Mouse (Mus musculus): ENCODE measurements around the gene Hoxb6. TPM values are rescaled to one million over a fixed set of nuclear protein-coding genes. Genes with fewer than 3 reads are reported as not detected.

Hoxb6 gene
- polyA plus RNA-seq, 1 experiment from 2014 or later = not detected

DNA sequence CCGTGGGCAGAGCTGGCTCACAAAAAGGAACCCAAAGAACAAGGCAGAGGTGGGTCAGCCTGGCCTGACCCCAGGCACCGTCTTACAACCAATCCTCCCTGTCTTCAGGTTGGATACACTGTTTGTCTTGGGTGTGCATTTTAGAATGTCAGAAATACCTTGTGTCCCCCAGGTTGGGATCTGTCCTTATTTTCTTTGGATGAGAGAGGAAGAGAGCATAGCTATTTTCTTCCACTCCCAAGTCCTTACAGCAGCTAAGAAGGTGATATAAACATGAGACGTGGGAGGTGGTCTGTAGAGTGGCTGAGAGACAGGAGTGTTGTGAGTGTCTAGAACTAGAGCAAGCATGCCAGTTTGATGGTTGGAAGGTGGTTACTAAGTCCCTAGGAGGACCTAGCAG lies 5.2 kb downstream of the Hoxb6 start:
- Histone ChIP-seq H3K9me3 (replicated peaks) (no peaks in the 10 kb centered on the region), H3K9ac (no peak overlapping the region), H3K27ac (ENCODE audit: poor library complexity, severe bottlenecking) (no peak overlapping the region), H3K4me3 (no peak overlapping the region), H3K4me1 (replicated peaks) (peaks cover 18% of the 10 kb centered on the region), H3K4me2 (no peak overlapping the region), H3K36me3 (no peaks in the 10 kb centered on the region), H3K27me3 (replicated peaks) (peaks cover 99% of the 10 kb centered on the region)
- 5% methylated on average over 3 of the region's 3 CpGs for WGBS
- no peak for ATAC-seq (ENCODE audit: insufficient number of reproducible peaks, low FRiP score)

DNA sequence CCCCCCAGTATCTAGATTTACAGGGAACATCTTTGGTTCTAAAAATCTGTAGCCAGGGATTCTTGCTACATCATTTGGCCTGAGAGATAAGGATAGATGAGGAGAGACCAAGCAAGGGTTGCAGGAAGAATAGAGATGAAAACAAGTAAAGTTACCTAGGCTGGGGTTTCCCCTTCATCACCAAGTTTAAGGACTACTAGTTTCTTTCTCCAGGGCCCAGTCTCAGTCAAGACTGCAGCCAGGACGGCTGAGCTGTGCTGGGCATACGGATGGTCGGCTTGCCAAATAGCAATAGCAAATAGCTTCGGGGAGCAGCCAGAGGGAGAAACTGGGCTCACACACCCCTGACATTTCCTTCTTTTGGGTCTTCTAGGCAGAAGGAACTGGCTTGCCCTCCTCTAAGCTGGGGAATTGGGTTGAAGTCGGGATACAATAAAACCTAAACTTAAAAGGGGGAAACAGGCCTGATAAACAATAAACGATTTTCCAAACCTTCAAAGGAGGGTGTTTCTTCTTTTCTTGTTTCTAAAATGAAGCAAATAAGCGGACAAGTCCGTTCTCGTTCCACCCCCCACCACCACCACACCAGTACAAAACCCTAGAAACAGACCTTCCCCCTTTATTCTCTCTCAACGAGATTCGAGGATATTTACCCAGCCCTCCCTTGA lies 5.8 kb downstream of the Hoxb6 start:
- Histone ChIP-seq H3K27ac (ENCODE audit: poor library complexity, severe bottlenecking) (no peak overlapping the region), H3K9me3 (replicated peaks) (no peaks in the 10 kb centered on the region), H3K27me3 (replicated peaks) (peaks cover 99% of the 10 kb centered on the region), H3K36me3 (no peaks in the 10 kb centered on the region), H3K4me3 (no peak overlapping the region), H3K4me2 (no peak overlapping the region), H3K9ac (no peak overlapping the region), H3K4me1 (replicated peaks) (peaks cover 18% of the 10 kb centered on the region)
- 4% methylated on average over 11 of the region's 11 CpGs for WGBS
- ATAC-seq (ENCODE audit: insufficient number of reproducible peaks, low FRiP score) = no peak

DNA sequence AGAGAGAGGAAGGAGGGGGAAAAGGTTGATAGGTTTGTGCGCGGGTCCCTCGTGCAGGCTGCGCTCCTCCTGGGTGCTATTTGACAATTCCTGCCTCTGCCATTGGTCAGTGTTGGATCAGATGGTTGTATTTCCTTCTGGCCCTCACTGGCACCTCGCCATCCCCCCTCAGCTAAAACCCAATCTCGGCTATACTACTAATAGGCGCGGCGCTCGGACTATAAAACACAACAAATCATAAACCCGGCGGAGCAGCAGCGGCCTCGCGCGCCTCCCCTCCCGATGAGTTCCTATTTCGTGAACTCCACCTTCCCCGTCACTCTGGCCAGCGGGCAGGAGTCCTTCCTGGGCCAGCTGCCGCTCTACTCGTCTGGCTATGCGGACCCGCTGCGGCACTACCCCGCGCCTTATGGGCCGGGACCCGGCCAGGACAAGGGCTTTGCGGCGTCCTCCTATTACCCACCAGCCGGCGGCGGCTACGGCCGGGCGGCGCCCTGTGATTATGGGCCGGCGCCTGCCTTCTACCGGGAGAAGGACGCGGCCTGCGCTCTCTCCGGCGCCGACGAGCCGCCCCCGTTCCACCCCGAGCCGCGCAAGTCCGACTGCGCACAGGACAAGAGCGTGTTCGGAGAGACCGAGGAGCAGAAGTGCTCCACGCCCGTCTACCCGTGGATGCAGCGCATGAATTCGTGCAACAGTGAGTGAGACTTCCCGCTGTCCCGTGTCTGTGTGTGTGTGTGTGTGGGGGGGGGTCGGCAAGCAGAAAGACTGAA lies 6.8 kb downstream of the Hoxb6 start:
- H3K27ac ChIP-seq (ENCODE audit: poor library complexity, severe bottlenecking) = no peak overlapping the region
- peaks cover 99% of the 10 kb centered on the region for H3K27me3 ChIP-seq (replicated peaks)
- no peak for ATAC-seq (ENCODE audit: insufficient number of reproducible peaks, low FRiP score)
- WGBS = under 1% methylated on average over 66 of the region's 66 CpGs
- no peak overlapping the region for H3K9ac ChIP-seq
- no peaks in the 10 kb centered on the region for H3K36me3 ChIP-seq
- H3K4me1 ChIP-seq (replicated peaks) = peaks cover 22% of the 10 kb centered on the region
- peak overlapping the region; percentile 31 for H3K4me3 ChIP-seq
- peak overlapping the region; percentile 47 for H3K4me2 ChIP-seq
- H3K9me3 ChIP-seq (replicated peaks) = no peaks in the 10 kb centered on the region

GRCm38 (mm10) chr11:96299781-96300180 lies 7.5 kb downstream of the Hoxb6 start:
- peaks cover 20% of the 10 kb centered on the region for H3K4me1 ChIP-seq (replicated peaks)
- H3K36me3 ChIP-seq = no peaks in the 10 kb centered on the region
- no peak overlapping the region for H3K4me2 ChIP-seq
- H3K9me3 ChIP-seq (replicated peaks) = no peaks in the 10 kb centered on the region
- no peak for ATAC-seq (ENCODE audit: insufficient number of reproducible peaks, low FRiP score)
- under 1% methylated on average over 9 of the region's 9 CpGs for WGBS
- H3K9ac ChIP-seq = no peak overlapping the region
- H3K4me3 ChIP-seq = no peak overlapping the region
- no peak overlapping the region for H3K27ac ChIP-seq (ENCODE audit: poor library complexity, severe bottlenecking)
- H3K27me3 ChIP-seq (replicated peaks) = peaks cover 98% of the 10 kb centered on the region

DNA sequence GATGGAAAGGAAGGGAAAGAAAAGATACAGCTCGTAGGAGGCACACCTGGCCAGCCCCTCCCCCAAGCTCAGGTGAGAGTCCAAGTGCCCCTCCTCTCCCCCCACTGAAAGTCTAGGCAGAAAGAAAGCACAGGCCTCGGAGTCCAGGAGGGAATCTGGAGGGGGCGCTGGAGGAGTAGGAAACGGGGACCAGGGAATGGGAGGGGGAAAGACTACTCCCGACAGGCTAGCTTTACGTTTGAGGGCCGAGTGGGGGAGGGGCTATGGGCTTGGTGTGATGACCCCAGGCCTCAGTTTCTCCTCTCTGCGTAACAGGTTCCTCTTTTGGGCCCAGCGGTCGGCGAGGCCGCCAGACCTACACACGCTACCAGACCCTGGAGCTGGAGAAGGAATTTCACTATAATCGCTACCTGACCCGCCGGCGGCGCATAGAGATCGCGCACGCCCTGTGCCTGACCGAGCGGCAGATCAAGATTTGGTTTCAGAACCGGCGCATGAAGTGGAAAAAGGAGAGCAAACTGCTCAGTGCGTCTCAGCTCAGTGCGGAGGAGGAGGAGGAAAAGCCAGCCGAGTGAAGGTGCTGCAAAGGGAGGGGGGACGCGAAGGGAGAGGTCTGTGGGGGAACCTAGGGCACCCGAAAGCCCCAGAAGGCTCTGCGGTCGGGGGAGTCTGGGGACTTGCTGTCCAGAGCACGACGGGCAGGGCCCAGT lies 8.2 kb downstream of the Hoxb6 start:
- peak overlapping the region; percentile 14; the same call in 1 of the 2 replicates for H3K4me2 ChIP-seq
- under 1% methylated on average over 35 of the region's 35 CpGs for WGBS
- peaks cover 99% of the 10 kb centered on the region for H3K27me3 ChIP-seq (replicated peaks)
- H3K4me3 ChIP-seq = peak overlapping the region; percentile 4; the same call in 1 of the 2 replicates
- H3K9ac ChIP-seq = no peak overlapping the region
- 0 out of 2 replicates have a peak, but pooled peaks have one; percentile 4 for ATAC-seq (ENCODE audit: insufficient number of reproducible peaks, low FRiP score)
- H3K27ac ChIP-seq (ENCODE audit: poor library complexity, severe bottlenecking) = no peak overlapping the region
- no peaks in the 10 kb centered on the region for H3K36me3 ChIP-seq
- H3K4me1 ChIP-seq (replicated peaks) = peaks cover 18% of the 10 kb centered on the region
- H3K9me3 ChIP-seq (replicated peaks) = no peaks in the 10 kb centered on the region

DNA sequence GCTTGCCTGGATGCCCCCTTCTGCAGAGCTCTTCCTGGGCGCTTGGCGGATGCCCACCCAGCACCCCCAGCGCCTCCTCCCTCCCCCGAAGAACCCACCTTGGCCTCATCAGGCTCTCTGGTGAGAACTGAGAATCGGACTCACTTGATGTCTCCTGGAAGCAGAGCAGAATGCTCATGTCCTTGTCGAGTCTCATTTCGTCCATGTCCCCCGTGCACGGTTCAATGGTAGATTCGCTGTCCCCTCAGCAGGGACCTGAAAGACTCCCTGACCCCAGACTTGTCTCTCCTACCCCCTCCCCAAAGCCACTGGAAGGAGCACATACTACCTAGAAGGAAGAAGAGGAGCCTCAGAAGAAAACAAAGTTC lies 8.8 kb downstream of the Hoxb6 start:
- H3K4me2 ChIP-seq = peak overlapping the region; percentile 14; the same call in 1 of the 2 replicates
- H3K27ac ChIP-seq (ENCODE audit: poor library complexity, severe bottlenecking) = no peak overlapping the region
- H3K9ac ChIP-seq = no peak overlapping the region
- peaks cover 99% of the 10 kb centered on the region for H3K27me3 ChIP-seq (replicated peaks)
- peaks cover 18% of the 10 kb centered on the region for H3K4me1 ChIP-seq (replicated peaks)
- H3K9me3 ChIP-seq (replicated peaks) = no peaks in the 10 kb centered on the region
- WGBS = 7% methylated on average over 10 of the region's 10 CpGs
- no peaks in the 10 kb centered on the region for H3K36me3 ChIP-seq
- no peak for ATAC-seq (ENCODE audit: insufficient number of reproducible peaks, low FRiP score)
- H3K4me3 ChIP-seq = peak overlapping the region; percentile 4; the same call in 1 of the 2 replicates

- H3K27ac ChIP-seq (ENCODE audit: poor library complexity, severe bottlenecking) = no peak overlapping the region
These were observed 9.6 kb downstream of the Hoxb6 start for GRCm38 (mm10) chr11:96301837-96302236.

DNA sequence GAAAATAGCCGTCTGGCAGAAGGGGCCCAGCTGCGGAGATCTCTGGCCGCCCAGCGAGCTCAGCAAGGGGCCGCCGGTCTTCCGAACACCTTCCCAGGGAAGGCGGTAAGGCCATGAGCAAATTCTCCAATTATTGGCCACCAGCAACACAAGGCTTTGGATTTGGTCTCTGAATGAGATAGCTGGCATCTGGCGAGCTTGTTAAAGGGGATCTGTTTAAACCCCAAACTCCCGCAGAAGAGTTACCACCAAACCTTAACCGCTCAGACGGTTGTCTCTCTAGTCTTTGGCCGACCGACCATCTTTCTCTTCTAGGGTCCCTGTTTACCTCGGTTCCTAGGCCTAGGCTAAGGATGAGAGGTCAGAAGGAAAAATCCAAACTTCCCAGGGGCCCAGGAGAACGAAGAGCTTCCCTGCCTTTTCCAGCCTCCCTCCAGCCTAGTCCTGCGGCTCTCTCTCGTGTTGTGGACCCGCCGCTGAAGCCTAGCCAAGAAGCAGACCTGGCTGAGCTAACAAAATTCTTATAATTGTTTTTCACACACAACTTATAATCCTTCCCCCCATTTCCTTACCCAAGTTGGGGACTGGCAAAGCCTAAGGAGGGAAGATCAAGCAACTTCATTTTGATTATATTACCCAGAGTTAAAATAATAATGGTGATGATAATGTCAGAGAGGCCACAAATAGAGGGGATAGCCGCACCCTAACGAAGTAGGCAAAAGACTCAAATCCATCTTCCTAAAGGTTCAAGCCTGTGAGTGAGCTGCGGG lies 10.3 kb downstream of the Hoxb6 start:
- WGBS = 8% methylated on average over 23 of the region's 23 CpGs
- Histone ChIP-seq H3K4me3 (no peak overlapping the region), H3K27ac (ENCODE audit: poor library complexity, severe bottlenecking) (no peak overlapping the region), H3K36me3 (no peaks in the 10 kb centered on the region), H3K4me2 (no peak overlapping the region), H3K27me3 (replicated peaks) (peaks cover 99% of the 10 kb centered on the region), H3K4me1 (replicated peaks) (peaks cover 18% of the 10 kb centered on the region), H3K9ac (no peak overlapping the region), H3K9me3 (replicated peaks) (no peaks in the 10 kb centered on the region)
- no peak for ATAC-seq (ENCODE audit: insufficient number of reproducible peaks, low FRiP score)

More at GRCm38 (mm10) chr11:96301837-96302236, 9.6 kb downstream of the Hoxb6 start:
- H3K27me3 ChIP-seq (replicated peaks) = peaks cover 99% of the 10 kb centered on the region
- no peak overlapping the region for H3K4me3 ChIP-seq
- WGBS = 2% methylated on average over 15 of the region's 15 CpGs
- H3K36me3 ChIP-seq = no peaks in the 10 kb centered on the region
- H3K9me3 ChIP-seq (replicated peaks) = no peaks in the 10 kb centered on the region
- no peak for ATAC-seq (ENCODE audit: insufficient number of reproducible peaks, low FRiP score)
- peaks cover 18% of the 10 kb centered on the region for H3K4me1 ChIP-seq (replicated peaks)
- no peak overlapping the region for H3K4me2 ChIP-seq
- H3K9ac ChIP-seq = no peak overlapping the region

DNA sequence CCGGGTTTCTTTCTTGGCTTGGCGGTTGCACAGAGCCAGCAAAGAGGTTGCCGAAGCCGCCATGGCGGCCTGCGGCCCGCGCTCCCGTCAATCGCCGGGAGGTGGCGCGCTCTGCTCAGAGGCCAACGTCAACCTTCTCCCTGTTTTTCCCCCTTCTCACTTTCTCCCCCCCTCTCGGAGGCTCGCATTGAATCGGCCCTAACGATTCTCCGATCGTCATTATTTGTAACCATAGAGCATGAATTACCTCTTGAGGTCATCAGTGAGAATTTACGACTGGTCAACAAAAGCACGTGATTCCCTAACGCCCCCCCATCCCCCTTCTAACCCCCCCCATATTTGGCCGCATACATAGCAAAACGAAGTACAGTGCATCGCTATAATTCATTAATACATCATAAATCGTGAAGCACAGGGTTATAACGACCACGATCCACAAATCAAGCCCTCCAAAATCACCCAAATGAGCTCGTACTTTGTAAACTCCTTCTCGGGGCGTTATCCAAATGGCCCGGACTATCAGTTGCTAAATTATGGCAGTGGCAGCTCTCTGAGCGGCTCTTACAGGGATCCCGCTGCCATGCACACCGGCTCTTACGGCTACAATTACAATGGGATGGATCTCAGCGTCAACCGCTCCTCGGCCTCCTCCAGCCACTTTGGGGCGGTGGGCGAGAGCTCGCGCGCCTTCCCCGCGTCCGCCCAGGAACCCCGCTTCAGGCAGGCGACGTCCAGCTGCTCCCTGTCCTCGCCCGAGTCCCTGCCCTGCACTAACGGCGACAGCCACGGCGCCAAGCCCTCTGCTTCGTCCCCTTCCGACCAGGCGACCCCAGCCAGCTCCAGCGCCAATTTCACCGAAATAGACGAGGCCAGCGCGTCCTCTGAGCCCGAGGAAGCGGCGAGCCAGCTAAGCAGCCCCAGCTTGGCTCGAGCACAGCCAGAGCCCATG lies 11.1 kb downstream of the Hoxb6 start, which contains the start of gene Hoxb5:
TSS of gene Hoxb5 (plus strand) at position 186 of the 949 bp plus-strand sequence.
- peaks cover 18% of the 10 kb centered on the region for H3K4me1 ChIP-seq (replicated peaks)
- no peak within 1 kb of the TSS for H3K27ac ChIP-seq (ENCODE audit: poor library complexity, severe bottlenecking)
- peak within 1 kb of the TSS; percentile 57 for H3K4me2 ChIP-seq
- H3K27me3 ChIP-seq (replicated peaks) = peaks cover 99% of the 10 kb centered on the region
- peak within 1 kb of the TSS; percentile 25 for H3K4me3 ChIP-seq
- WGBS = under 1% methylated on average over 69 of the region's 69 CpGs
- ATAC-seq (ENCODE audit: insufficient number of reproducible peaks, low FRiP score) = no peak
- H3K9ac ChIP-seq = no peak within 1 kb of the TSS; the same call in 1 of the 2 replicates
- no peaks in the 10 kb centered on the region for H3K9me3 ChIP-seq (replicated peaks)
- H3K36me3 ChIP-seq = no peaks in the 10 kb centered on the region

Data from heart, embryonic 12.5 days (tissue).